Mouse (Mus musculus) ES-Bruce4 (cell line): ENCODE results near the gene Fmc1. TPM values are rescaled to one million over a fixed set of nuclear protein-coding genes. Genes with fewer than 3 reads are reported as not detected.
"Not testable (repeated sequence)": the region's sequence is repeated elsewhere in the genome, so short reads cannot be mapped to it uniquely, and the experiment has no call there.

ENCODE experiments used
- H3K27ac ChIP-seq: 2 replicates; pipeline ENCODE4 v1.5.1; 2012; ENCODE audit warnings: low read length, inconsistent platforms; ENCODE audit not compliant: insufficient read depth
- H3K27me3 ChIP-seq: 2 replicates; pipeline ENCODE4 v1.6.1; 2012; ENCODE audit warnings: mild to moderate bottlenecking, low read length, inconsistent platforms; ENCODE audit not compliant: control insufficient read depth, poor library complexity, insufficient read depth, severe bottlenecking
- H3K36me3 ChIP-seq: 2 replicates; pipeline ENCODE4 v1.6.1; 2012; ENCODE audit warnings: inconsistent platforms, mild to moderate bottlenecking, low read length, moderate library complexity; ENCODE audit not compliant: control insufficient read depth, poor library complexity, insufficient read depth, severe bottlenecking
- H3K4me1 ChIP-seq: one replicate; pipeline ENCODE4 v1.8.1; 2011; ENCODE audit warnings: low read length; ENCODE audit not compliant: control insufficient read depth, insufficient read depth
- H3K4me3 ChIP-seq: 2 replicates; pipeline ENCODE4 v1.5.1; 2011; ENCODE audit warnings: low read depth, mild to moderate bottlenecking, low read length
- H3K9ac ChIP-seq: 2 replicates; pipeline ENCODE4 v1.6.1; 2012; ENCODE audit warnings: low read depth, mild to moderate bottlenecking, inconsistent platforms; ENCODE audit not compliant: poor library complexity, severe bottlenecking
- H3K9me3 ChIP-seq: replicated peaks from 2 replicates; pipeline ENCODE4 v1.6.1; 2012; ENCODE audit warnings: mild to moderate bottlenecking, low read length, inconsistent platforms; ENCODE audit not compliant: control insufficient read depth, poor library complexity, insufficient read depth, severe bottlenecking
- CTCF ChIP-seq: IDR thresholded peaks from one replicate; pipeline ENCODE4 v1.8.1; 2011; ENCODE audit warnings: low read depth, low read length
- EP300 ChIP-seq: IDR thresholded peaks from 2 replicates; pipeline ENCODE4 v1.6.1; 2011; ENCODE audit warnings: low read depth, low read length; ENCODE audit not compliant: insufficient read depth
- POLR2A ChIP-seq: IDR thresholded peaks from one replicate; pipeline ENCODE4 v1.8.1; 2011; ENCODE audit warnings: low read length; ENCODE audit not compliant: insufficient read depth
- polyA plus RNA-seq: library from polyadenylated mRNA; stranded (reverse); fragments of >200 nt; gene quantifications from 2 replicates; pipeline ENCODE4 v1.2.4, GENCODE M21; 2011; ENCODE audit warnings: low read depth; ENCODE audit not compliant: missing spikeins, insufficient read depth, insufficient read length

Gene Fmc1
- polyA plus RNA-seq, 1 experiment, result 19.7 TPM

GRCm38 (mm10) chr6:38535788-38536187, 2.5 kb downstream of the Fmc1 start:
- H3K4me3 ChIP-seq, result no peak overlapping the region
- no peak overlapping the region for H3K9ac ChIP-seq
- TF ChIP-seq CTCF (no peak), POLR2A (no peak), EP300 (no peak)

GRCm38 (mm10) chr6:38544141-38544540, 10.8 kb downstream of the Fmc1 start:
- not testable (repeated sequence) for H3K9ac ChIP-seq, H3K36me3 ChIP-seq, H3K4me3 ChIP-seq, H3K9me3 ChIP-seq, H3K27me3 ChIP-seq, H3K4me1 ChIP-seq, H3K27ac ChIP-seq

More at GRCm38 (mm10) chr6:38535788-38536187, 2.5 kb downstream of the Fmc1 start:
- Histone ChIP-seq H3K27ac (no peak overlapping the region), H3K27me3 (no peaks in the 10 kb centered on the region), H3K9me3 (no peaks in the 10 kb centered on the region), H3K4me1 (no peaks in the 10 kb centered on the region), H3K36me3 (no peaks in the 10 kb centered on the region)

DNA sequence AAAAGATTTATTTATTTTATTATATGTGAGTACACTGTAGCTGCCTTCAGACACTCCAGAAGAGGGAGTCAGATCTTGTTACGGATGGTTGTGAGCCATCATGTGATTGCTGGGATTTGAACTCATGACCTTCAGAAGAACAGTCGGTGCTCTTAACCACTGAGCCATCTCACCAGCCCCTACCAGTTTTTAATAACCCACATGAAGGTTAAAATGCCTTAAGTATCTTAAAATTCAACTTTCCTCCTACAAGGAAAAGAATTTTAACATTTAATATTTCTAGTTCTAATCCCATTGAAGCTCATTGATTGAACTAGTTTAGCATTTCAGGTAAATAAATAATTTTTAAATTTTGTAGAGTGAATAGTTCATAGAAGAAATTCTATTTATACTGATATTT, 13.7 kb downstream of the Fmc1 start:
- not testable (repeated sequence) for H3K27ac ChIP-seq, H3K9me3 ChIP-seq, H3K27me3 ChIP-seq, H3K9ac ChIP-seq, H3K4me3 ChIP-seq, H3K4me1 ChIP-seq, H3K36me3 ChIP-seq

GRCm38 (mm10) chr6:38547707-38548106, 14.4 kb downstream of the Fmc1 start:
- no peaks in the 10 kb centered on the region for H3K36me3 ChIP-seq
- H3K9ac ChIP-seq, result no peak overlapping the region
- no peaks in the 10 kb centered on the region for H3K9me3 ChIP-seq
- no peak for TF ChIP-seq CTCF
- no peak for TF ChIP-seq POLR2A
- no peak for TF ChIP-seq EP300
- no peaks in the 10 kb centered on the region for H3K4me1 ChIP-seq
- no peaks in the 10 kb centered on the region for H3K27me3 ChIP-seq
- no peak overlapping the region for H3K27ac ChIP-seq
- no peak overlapping the region for H3K4me3 ChIP-seq

GRCm38 (mm10) chr6:38548595-38548994, 15.3 kb downstream of the Fmc1 start:
- H3K36me3 ChIP-seq, result not testable (repeated sequence)

GRCm38 (mm10) chr6:38549840-38550239, 16.5 kb downstream of the Fmc1 start:
- not testable (repeated sequence) for H3K9me3 ChIP-seq, H3K4me3 ChIP-seq, H3K4me1 ChIP-seq, H3K36me3 ChIP-seq, H3K27me3 ChIP-seq, H3K27ac ChIP-seq
- H3K9ac ChIP-seq, result peak overlapping the region; percentile 97; the same call in 1 of the 2 replicates

More at GRCm38 (mm10) chr6:38548595-38548994, 15.3 kb downstream of the Fmc1 start:
- H3K27ac ChIP-seq, H3K27me3 ChIP-seq, H3K9me3 ChIP-seq, H3K4me3 ChIP-seq, H3K4me1 ChIP-seq, H3K9ac ChIP-seq: not testable (repeated sequence)

DNA sequence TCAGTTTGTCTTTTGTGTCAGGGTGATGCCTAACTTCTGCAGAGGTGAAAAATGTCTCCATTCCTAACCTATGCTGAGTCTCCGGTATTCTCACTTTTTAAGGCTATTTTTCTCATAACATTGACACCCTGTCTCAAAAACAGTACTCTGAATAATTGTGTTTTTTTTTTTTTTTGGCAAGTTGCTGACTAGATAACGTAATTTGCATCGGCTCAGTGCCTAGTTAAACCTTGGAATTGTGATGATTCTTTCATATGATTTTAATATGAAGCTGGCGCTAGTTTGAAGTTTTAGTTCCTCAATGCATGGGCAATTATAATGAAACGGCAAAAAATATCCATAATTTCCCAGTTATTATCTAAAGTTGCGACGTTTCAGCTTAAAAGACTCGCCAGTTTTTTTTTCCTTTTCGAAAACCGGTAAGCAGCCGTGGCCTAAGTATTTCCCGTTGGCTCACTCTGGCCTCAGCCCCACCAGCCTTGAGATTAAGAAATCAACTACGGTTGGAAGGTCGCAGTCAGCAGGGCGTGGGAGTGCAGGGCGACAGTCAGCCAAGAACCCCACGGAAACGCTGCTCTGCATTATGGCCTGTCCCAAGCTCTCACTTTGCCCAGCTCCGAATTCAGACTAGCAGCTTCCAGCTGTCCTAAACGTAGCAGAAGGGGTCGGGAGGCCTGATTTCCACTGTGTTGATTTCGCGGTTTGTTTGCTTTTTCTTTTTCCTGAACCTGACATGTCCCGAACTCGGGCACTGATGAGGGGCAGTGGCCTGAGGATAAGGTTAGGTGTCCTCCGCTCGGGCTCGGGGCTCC, 17.2 kb downstream of the Fmc1 start:
- Histone ChIP-seq H3K4me1 (no peaks in the 10 kb centered on the region), H3K9ac (peak overlapping the region; percentile 97), H3K36me3 (peaks cover 9% of the 10 kb centered on the region; the same call in 1 of the 2 replicates), H3K27me3 (no peaks in the 10 kb centered on the region), H3K9me3 (no peaks in the 10 kb centered on the region), H3K27ac (peak overlapping the region; percentile 88), H3K4me3 (peak overlapping the region; percentile 96)
- TF ChIP-seq POLR2A (no peak), EP300 (no peak), CTCF (no peak)
